Mouse (Mus musculus) lung, embryonic 15.5 days (tissue): ENCODE measurements around the gene Dcaf10. TPM values are rescaled to one million over a fixed set of nuclear protein-coding genes. Genes with fewer than 3 reads are reported as not detected.

Source experiments
- ATAC-seq: fragments of 200-750 bp; cut with Nextera tagmentation; 2 replicates; pipeline ENCODE4 v1.8.0; 2017; ENCODE audit warnings: moderate number of reproducible peaks, borderline replicate concordance; ENCODE audit not compliant: low FRiP score, low TSS enrichment; ENCODE audit errors: extremely low read depth
- H3K27ac ChIP-seq: fragments of 300-500 bp; sonication (generic); 2 replicates; pipeline ENCODE4 v1.5.1; 2015; ENCODE audit warnings: moderate library complexity, mild to moderate bottlenecking, inconsistent platforms
- H3K27me3 ChIP-seq: fragments of 300-500 bp; sonication (generic); 2 replicates; pipeline ENCODE4 v1.6.1; 2015; ENCODE audit warnings: inconsistent platforms
- H3K36me3 ChIP-seq: fragments of 300-500 bp; sonication (generic); 2 replicates; pipeline ENCODE4 v1.6.1; 2015; ENCODE audit warnings: inconsistent platforms
- H3K4me1 ChIP-seq: fragments of 300-500 bp; sonication (generic); 2 replicates; pipeline ENCODE4 v1.6.1; 2015; ENCODE audit warnings: inconsistent platforms
- H3K4me2 ChIP-seq: fragments of 300-500 bp; sonication (generic); 2 replicates; pipeline ENCODE4 v1.6.1; 2015; ENCODE audit warnings: inconsistent platforms, mild to moderate bottlenecking, moderate library complexity
- H3K4me3 ChIP-seq: fragments of 300-500 bp; sonication (generic); 2 replicates; pipeline ENCODE4 v1.5.1; 2015; ENCODE audit warnings: mild to moderate bottlenecking, inconsistent platforms
- H3K9ac ChIP-seq: fragments of 300-500 bp; sonication (generic); 2 replicates; pipeline ENCODE4 v1.6.1; 2015; ENCODE audit warnings: inconsistent platforms
- H3K9me3 ChIP-seq: fragments of 300-500 bp; sonication (generic); 2 replicates; pipeline ENCODE4 v1.6.1; 2016; ENCODE audit warnings: inconsistent platforms
- WGBS: fragments of 180-500 bp; shearing (Covaris S2); methylation state at CpG from one replicate; pipeline ENCODE4 v1.1.7; 2015; 5-methylcytosine and 5-hydroxymethylcytosine counted together
- microRNA-seq: library from miRNA; unstranded; fragments of <30 nt; microRNA quantifications from one replicate; pipeline ENCODE4, GENCODE M21; 2016
- polyA plus RNA-seq: library from polyadenylated mRNA; unstranded; fragments of >200 nt; fragmentation: Nextera tagmentation; extraction: Ambion mirVana; gene quantifications from 2 replicates; pipeline ENCODE4 v1.2.1, GENCODE M21; 2015

Gene Dcaf10
- polyA plus RNA-seq, 1 experiment from 2014 or later = 12.5 TPM

DNA sequence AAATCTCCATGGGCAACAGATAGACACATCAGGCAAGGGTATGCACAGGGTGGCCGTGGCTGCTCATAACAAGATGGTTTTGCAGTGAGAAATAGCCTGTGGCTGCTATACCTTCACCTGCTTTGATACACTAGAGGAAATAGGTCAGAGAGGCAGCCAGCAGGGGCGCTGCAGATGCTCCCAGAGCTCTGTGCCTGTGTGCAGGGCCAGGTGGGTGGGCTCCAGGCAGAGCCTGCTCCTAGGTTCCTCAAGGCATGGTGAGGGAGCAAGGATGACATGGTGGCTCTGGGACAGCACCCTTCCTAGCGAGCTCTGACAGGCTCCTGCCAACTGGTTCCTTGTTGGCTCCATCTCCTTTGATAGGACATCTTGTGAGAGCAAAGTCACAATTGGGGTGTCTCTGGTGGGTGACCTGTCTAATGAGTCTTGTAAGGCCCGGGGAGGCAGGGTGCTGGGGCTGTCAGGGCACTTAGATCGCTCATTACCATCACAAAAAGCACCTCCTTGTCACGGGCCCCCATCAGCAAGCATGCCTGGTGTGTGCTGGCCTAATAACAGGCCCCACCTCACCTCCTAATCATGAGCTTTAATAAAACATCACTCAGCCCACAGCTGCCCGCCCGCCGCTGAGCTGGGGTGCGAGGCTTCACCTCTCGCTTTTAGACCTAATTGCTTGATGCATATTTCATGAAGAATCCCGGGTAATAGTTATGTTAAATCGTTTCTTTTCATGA lies 85.0 kb downstream of the Dcaf10 start:
- Histone ChIP-seq H3K27ac (no peak overlapping the region), H3K27me3 (no peaks in the 10 kb centered on the region), H3K4me3 (no peak overlapping the region), H3K36me3 (no peaks in the 10 kb centered on the region), H3K4me2 (no peak overlapping the region), H3K9me3 (no peaks in the 10 kb centered on the region), H3K9ac (no peak overlapping the region), H3K4me1 (peaks cover 14% of the 10 kb centered on the region)
- 68% methylated on average over 13 of the region's 13 CpGs for WGBS
- ATAC-seq = no peak

Small RNA genes within 50 kb of the gene (microRNA-seq; reads per million reads assigned to microRNA genes)
- gene Gm25692 = not detected

Other genes starting within 250 kb of the Dcaf10 start
- 183 and 189 TPM in 2 replicates for gene Tomm5, start 234.0 kb upstream of the Dcaf10 start, polyA plus RNA-seq
- gene Frmpd1, start 157.2 kb upstream of the Dcaf10 start, polyA plus RNA-seq = 0.38 and 0.75 TPM in 2 replicates
- 17.0 and 17.6 TPM in 2 replicates for gene Trmt10b, start 45.0 kb upstream of the Dcaf10 start, polyA plus RNA-seq
- gene Exosc3, start 631 bp downstream of the Dcaf10 start, polyA plus RNA-seq = 82.7 and 82.8 TPM in 2 replicates
- 65.7 and 68.1 TPM in 2 replicates for gene Slc25a51, start 66.7 kb downstream of the Dcaf10 start, polyA plus RNA-seq
- gene Shb, start 190.4 kb downstream of the Dcaf10 start, polyA plus RNA-seq = 11.4 and 13.5 TPM in 2 replicates